Mouse (Mus musculus) embryonic facial prominence, embryonic 14.5 days (tissue): ENCODE measurements around the gene Mettl3. TPM values are rescaled to one million over a fixed set of nuclear protein-coding genes. Genes with fewer than 3 reads are reported as not detected.

ENCODE experiments used
- ATAC-seq: fragments of 200-750 bp; cut with Nextera tagmentation; 2 replicates; pipeline ENCODE4 v1.8.0; 2017; ENCODE audit warnings: low read depth, moderate number of reproducible peaks, moderate TSS enrichment
- DNase-seq: peaks from one replicate; pipeline ENCODE4 v3.0.0-alpha.2; 2015; ENCODE audit warnings: low spot score
- H3K27ac ChIP-seq: fragments of 300-500 bp; sonication (generic); replicated peaks from 2 replicates; pipeline ENCODE4 v1.5.1; 2014; ENCODE audit warnings: low read depth, mild to moderate bottlenecking, low read length, moderate library complexity
- H3K27me3 ChIP-seq: fragments of 300-500 bp; sonication (generic); replicated peaks from 2 replicates; pipeline ENCODE4 v1.6.1; 2014; ENCODE audit warnings: low read length; ENCODE audit not compliant: control insufficient read depth, insufficient read depth
- H3K36me3 ChIP-seq: fragments of 300-500 bp; sonication (generic); 2 replicates; pipeline ENCODE4 v1.6.1; 2014; ENCODE audit warnings: low read length, mixed read lengths; ENCODE audit not compliant: control insufficient read depth, insufficient read depth
- H3K4me1 ChIP-seq: fragments of 300-500 bp; sonication (generic); 2 replicates; pipeline ENCODE4 v1.6.1; 2014; ENCODE audit warnings: antibody characterized with exemption, low read length; ENCODE audit not compliant: control insufficient read depth, insufficient read depth
- H3K4me2 ChIP-seq: fragments of 300-500 bp; sonication (generic); 2 replicates; pipeline ENCODE4 v1.6.1; 2014; ENCODE audit warnings: low read depth, mild to moderate bottlenecking, low read length, moderate library complexity, mixed read lengths
- H3K4me3 ChIP-seq: fragments of 300-500 bp; sonication (generic); 2 replicates; pipeline ENCODE4 v1.5.1; 2014; ENCODE audit warnings: low read depth, mild to moderate bottlenecking, low read length
- H3K9ac ChIP-seq: fragments of 300-500 bp; sonication (generic); 2 replicates; pipeline ENCODE4 v1.6.1; 2014; ENCODE audit warnings: low read depth, mild to moderate bottlenecking, low read length, moderate library complexity, mixed read lengths
- H3K9me3 ChIP-seq: fragments of 300-500 bp; sonication (generic); 2 replicates; pipeline ENCODE4 v1.6.1; 2016; ENCODE audit warnings: low read length; ENCODE audit not compliant: control insufficient read depth
- WGBS: fragments of 180-500 bp; shearing (Covaris S2); extraction: QIAGEN DNeasy Blood & Tissue Kit; methylation state at CpG from one replicate; pipeline ENCODE4 v1.1.7; 2014; 5-methylcytosine and 5-hydroxymethylcytosine counted together
- polyA plus RNA-seq: library from polyadenylated mRNA; unstranded; fragments of >200 nt; fragmentation: Nextera tagmentation; extraction: Ambion mirVana; gene quantifications from 2 replicates; pipeline ENCODE4 v1.2.1, GENCODE M21; 2014

The Mettl3 gene
- 27.0 and 36.8 TPM in 2 replicates for polyA plus RNA-seq

DNA sequence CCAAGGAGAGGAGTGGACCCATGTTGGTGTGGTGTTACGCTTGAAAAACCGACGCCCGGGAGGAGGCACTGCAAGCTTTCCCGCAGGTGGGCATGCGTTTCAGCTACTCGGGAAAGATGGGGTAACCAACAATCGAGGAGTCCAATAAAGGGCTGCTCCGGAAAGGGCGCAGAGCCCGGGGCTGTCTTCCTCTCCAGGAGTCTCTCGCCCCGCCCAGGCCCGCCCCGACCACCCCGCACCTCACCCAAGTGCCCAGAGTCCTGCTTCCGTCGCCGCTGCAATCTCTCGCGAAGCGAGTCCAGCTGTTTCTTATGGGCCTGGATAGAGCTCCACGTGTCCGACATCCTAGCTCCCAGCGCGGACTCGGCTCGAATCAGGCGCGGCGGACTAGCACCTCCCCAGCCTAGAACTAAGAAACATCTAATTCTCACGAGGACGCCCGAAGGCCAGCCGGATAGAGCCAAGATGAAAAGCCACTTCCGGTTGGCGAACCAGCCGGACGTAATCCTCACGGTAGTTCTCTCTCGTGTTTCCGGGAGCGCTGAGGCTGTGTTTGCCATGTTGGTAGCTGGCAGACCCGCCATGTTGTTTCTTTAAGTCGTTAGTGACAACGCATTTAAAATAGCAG, at the start of gene Mettl3:
Gene Mettl3 (minus strand): TSS at position 485 of the 628 bp plus-strand sequence.
- peak within 1 kb of the TSS; percentile 82 for H3K4me2 ChIP-seq
- H3K27ac ChIP-seq: peak within 1 kb of the TSS; percentile 95
- ATAC-seq: peak; percentile 96
- WGBS: under 1% methylated on average over 44 of the region's 46 CpGs
- no peaks in the 10 kb centered on the region for H3K27me3 ChIP-seq
- H3K4me1 ChIP-seq: peaks cover 4% of the 10 kb centered on the region; the same call in 1 of the 2 replicates
- peak within 1 kb of the TSS; percentile 74 for H3K9ac ChIP-seq
- DNase-seq: peak; percentile 99
- H3K4me3 ChIP-seq: peak within 1 kb of the TSS; percentile 75
- H3K9me3 ChIP-seq: no peaks in the 10 kb centered on the region
- H3K36me3 ChIP-seq: peaks cover 22% of the 10 kb centered on the region

DNA sequence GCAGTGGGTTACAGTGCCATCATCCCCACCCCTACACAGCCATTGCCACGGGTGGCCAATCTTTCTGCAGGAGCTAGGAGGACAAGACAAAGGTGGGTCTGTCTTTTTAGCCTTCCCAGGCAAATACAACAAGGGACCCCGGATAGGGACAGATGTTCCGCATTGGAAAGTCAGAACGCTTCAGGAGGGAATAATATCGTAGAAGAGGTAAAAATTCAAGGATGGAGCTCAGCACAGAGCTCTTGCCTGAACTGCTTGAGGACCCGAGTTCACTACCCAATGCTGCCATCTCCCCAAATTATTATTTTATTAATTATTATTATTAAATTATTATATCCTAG, 34.6 kb upstream of the Mettl3 start:
- Histone ChIP-seq H3K4me1 (no peaks in the 10 kb centered on the region), H3K9me3 (0 out of 2 replicates have a peak, but pooled peaks cover 5% of the 10 kb centered on the region), H3K36me3 (no peaks in the 10 kb centered on the region), H3K4me3 (no peak overlapping the region), H3K27ac (no peak overlapping the region), H3K27me3 (no peaks in the 10 kb centered on the region), H3K4me2 (no peak overlapping the region), H3K9ac (no peak overlapping the region)
- ATAC-seq: no peak
- DNase-seq: no peak
- WGBS: 67% methylated on average over 6 of the region's 6 CpGs

DNA sequence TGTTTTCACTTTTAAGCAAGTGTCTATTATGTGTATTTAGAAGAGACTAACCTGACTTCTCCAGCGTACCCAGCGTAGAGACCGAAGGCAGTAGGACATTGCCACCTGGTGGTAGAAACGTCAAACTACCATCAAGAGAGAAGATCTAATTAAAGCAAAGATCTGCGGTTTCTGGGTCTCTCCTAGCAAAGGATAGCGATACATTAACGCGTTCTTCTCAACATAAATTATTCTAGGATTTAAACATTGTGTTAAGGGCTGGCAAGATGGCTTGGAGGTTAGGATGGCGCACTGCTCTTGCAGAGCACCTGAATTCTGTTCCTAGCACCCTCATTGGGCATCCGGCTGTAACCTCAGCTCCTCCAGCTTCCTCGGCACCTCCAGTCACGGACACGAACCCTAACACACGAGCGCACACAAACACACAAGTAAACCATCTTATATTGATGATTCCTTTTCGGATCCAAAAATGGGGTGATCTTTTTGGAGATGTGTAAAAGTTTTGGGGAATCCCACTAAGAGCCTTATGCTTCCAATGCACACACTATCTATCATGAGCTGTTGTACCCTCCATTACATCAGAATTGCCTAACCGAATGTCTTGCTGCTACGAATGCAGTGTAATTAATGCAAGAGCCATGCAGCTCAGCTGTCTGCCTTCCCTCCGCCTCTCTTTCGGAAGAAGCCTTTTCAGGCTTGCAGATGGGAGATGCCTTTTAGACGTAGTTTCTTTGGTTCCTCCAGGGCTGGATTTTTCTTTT, 34.0 kb upstream of the Mettl3 start:
- no peaks in the 10 kb centered on the region for H3K9me3 ChIP-seq
- H3K4me3 ChIP-seq: peak overlapping the region; percentile 16; the same call in 1 of the 2 replicates
- no peaks in the 10 kb centered on the region for H3K4me1 ChIP-seq
- no peaks in the 10 kb centered on the region for H3K27me3 ChIP-seq
- DNase-seq (peak; percentile 89), ATAC-seq (peak; percentile 76; the same call in 1 of the 2 replicates)
- no peak overlapping the region for H3K27ac ChIP-seq
- H3K36me3 ChIP-seq: no peaks in the 10 kb centered on the region
- peak overlapping the region; percentile 47 for H3K4me2 ChIP-seq
- 26% methylated on average over 21 of the region's 21 CpGs for WGBS
- no peak overlapping the region; the same call in 1 of the 2 replicates for H3K9ac ChIP-seq

DNA sequence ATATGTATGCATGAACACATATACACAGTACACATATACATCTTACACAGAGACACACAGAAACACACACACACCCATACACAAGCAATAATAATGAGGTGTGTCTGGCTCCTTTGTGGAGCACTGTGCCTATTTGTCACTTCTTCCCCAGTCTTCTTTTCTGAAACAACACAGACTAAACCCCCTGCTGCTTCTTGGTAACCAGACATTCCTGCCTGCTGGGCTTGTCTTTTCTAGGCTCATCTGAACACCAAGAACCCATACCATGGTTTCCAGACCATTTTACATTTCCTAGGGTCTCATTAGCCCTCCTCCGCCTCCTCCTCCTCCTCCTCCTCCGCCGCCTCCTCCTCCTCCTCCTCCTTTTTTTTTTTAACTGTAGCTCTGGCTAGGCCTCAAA, 27.2 kb upstream of the Mettl3 start:
- H3K9ac ChIP-seq: no peak overlapping the region
- peaks cover 8% of the 10 kb centered on the region; the same call in 1 of the 2 replicates for H3K27me3 ChIP-seq
- no peaks in the 10 kb centered on the region for H3K4me1 ChIP-seq
- no peaks in the 10 kb centered on the region for H3K36me3 ChIP-seq
- WGBS: 62% methylated on average over 2 of the region's 3 CpGs
- H3K27ac ChIP-seq: no peak overlapping the region
- DNase-seq (no peak), ATAC-seq (no peak)
- H3K9me3 ChIP-seq: no peaks in the 10 kb centered on the region
- no peak overlapping the region for H3K4me2 ChIP-seq
- H3K4me3 ChIP-seq: no peak overlapping the region

DNA sequence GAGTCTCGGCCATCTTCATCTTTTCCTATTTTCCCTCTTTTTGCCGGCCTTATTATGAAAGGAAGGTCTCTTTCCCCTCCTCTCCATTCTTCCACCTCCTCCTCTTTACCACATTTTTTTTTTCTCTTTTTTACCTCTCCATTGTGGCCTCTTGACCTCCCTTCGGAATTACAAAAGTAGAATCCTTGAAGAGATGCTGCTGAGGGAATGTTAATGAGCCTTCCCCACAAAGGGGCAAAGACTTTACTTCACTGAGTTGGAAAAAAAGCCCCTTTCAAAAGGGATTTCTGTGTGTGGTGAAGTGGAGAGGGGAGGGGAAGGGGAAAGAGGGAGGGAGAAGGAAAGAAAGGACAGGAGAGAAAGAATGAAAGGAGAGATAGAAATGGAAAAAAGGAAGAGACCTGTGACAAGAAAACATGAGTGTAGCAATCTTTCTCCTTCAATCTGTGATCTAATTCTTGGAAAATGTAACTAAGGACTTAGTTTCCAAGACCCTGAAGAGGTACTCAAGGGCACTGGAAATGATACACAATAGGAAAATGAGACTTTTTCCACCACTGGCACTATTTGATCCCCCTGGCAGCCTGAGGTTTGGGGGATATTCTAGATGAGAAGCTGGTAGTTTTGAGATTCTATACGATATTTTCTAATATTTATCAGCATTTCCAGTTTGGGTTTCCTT, 26.3 kb upstream of the Mettl3 start:
- ATAC-seq (no peak), DNase-seq (no peak)
- WGBS: 11% methylated on average over 4 of the region's 4 CpGs
- H3K4me2 ChIP-seq: no peak overlapping the region
- no peaks in the 10 kb centered on the region for H3K4me1 ChIP-seq
- no peaks in the 10 kb centered on the region for H3K36me3 ChIP-seq
- H3K27me3 ChIP-seq: peaks cover 8% of the 10 kb centered on the region; the same call in 1 of the 2 replicates
- no peak overlapping the region for H3K27ac ChIP-seq
- H3K9me3 ChIP-seq: no peaks in the 10 kb centered on the region
- H3K4me3 ChIP-seq: no peak overlapping the region
- no peak overlapping the region for H3K9ac ChIP-seq

DNA sequence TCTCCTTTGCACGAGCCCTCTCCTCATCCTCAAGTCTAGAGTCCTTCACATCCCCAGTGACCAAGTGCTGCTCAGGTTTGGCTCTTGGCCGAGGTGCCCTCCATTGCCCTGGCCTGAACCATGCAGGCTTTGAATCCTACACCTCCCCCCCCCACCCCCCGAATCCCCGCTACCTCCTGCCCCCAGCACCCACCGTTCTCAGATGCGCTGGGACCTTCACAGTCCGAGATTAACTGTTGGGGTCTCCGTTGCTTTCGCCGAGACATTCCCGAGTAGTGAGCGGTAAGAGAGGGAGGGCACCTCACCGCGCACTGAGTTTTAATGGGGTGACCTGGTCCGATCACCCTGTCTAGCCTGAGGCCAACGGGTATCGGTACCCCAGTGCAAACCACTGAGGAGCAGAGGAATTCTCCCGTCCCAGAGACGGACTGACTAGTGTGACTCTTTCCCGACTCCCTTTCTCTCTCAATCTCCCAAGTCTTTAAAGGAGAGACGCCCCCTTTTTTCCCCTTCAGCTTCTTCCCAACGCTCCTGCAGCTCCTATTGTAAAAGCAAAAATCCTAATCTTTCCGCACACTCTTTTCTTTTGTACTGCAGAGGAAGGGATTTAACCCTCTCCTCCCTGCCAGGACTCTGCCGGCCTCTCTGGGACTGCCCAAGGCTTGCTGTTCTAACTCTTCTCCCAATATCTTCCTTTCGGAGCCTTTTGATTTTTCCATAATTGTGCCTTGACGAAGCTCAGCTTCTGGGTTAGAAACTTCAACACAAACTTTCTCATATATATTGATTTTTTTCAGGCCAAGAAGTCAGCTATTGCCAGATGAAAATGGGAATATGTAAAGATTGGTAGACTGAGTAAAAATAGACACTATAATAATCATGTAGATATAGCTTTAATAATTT, 23.2 kb upstream of the Mettl3 start, which contains the start of gene Sall2:
Gene Sall2 (minus strand): TSS at position 853 of the 903 bp plus-strand sequence.
- H3K27ac ChIP-seq: no peak within 1 kb of the TSS
- H3K4me3 ChIP-seq: peak within 1 kb of the TSS; percentile 44
- no peaks in the 10 kb centered on the region for H3K9me3 ChIP-seq
- WGBS: under 1% methylated on average over 26 of the region's 26 CpGs
- H3K4me1 ChIP-seq: no peaks in the 10 kb centered on the region
- peak within 1 kb of the TSS; percentile 63 for H3K9ac ChIP-seq
- peak; percentile 45 for ATAC-seq
- H3K4me2 ChIP-seq: peak within 1 kb of the TSS; percentile 68
- DNase-seq: peak; percentile 25
- H3K36me3 ChIP-seq: no peaks in the 10 kb centered on the region
- peaks cover 8% of the 10 kb centered on the region; the same call in 1 of the 2 replicates for H3K27me3 ChIP-seq

DNA sequence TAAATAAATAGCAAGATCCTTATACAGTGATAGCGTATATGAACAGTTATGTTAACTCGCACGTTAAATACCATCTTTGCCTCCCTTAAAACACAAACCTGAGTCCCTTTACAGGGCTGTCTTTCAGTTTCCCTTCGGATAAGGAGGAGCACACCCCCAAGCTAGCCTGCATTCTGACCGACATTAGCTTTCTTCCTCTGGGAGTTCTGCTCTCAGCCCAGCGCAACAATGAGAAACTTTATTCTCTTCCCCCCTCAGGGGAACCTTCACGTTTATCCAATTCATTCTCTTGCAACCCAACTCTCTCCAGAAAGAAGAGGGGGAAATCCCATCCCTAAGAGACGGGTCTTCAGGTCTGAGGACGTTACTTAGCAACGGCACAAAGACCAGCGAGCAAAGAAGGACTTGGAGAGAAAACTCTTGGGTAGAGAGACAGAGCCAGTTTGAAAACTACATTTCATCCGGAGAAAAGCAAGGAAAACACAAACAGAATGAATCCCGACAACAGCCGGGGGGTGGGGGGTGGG, 22.5 kb upstream of the Mettl3 start:
- Histone ChIP-seq H3K9me3 (no peaks in the 10 kb centered on the region), H3K27ac (no peak overlapping the region), H3K4me2 (peak overlapping the region; percentile 68), H3K4me3 (peak overlapping the region; percentile 44), H3K9ac (peak overlapping the region; percentile 63), H3K36me3 (no peaks in the 10 kb centered on the region), H3K27me3 (peaks cover 8% of the 10 kb centered on the region; the same call in 1 of the 2 replicates), H3K4me1 (no peaks in the 10 kb centered on the region)
- ATAC-seq (peak; percentile 58), DNase-seq (peak; percentile 69)
- WGBS: under 1% methylated on average over 12 of the region's 14 CpGs
